Mouse (Mus musculus): ENCODE results near the gene Cstad. TPM values are rescaled to one million over a fixed set of nuclear protein-coding genes. Genes with fewer than 3 reads are reported as not detected.
A peak's percentile ranks its signal among the peaks of the same experiment; 100 is the strongest.

The Cstad gene
- polyA plus RNA-seq, 1 experiment from 2014 or later: not detected

DNA sequence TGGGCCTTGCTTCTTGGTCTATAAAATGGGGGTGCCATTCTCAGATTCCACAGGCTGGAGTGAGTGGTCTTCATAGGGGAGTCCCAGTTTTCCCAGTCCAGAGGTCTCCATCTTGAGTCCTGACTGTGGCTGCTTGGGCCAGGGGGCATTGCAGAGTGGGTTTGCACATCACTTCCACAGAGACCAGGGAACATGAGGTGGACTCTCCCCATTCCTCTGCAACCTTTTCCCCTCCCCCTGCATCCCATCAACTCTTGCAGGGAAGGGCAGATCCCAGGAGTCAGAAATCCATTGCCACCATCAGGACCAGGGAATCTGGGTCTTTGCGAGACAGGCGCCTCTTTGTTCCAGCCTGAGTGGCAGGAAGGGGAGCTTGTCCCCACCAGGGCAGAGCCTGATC is 21.0 kb downstream of the Cstad start:
- H3K27me3 ChIP-seq (ENCODE audit: control insufficient read depth, insufficient read depth, low read depth, low read length): no peaks in the 10 kb centered on the region
- H3K27ac ChIP-seq (ENCODE audit: low read length): no peak overlapping the region
- H3K9ac ChIP-seq (ENCODE audit: low read depth, low read length): no peak overlapping the region
- H3K4me3 ChIP-seq (ENCODE audit: low read depth, low read length): no peak overlapping the region
- H3K4me1 ChIP-seq (ENCODE audit: control insufficient read depth, low read depth, low read length): peaks cover 7% of the 10 kb centered on the region; the same call in 1 of the 2 replicates
- ATAC-seq (ENCODE audit: low read depth): no peak
- H3K4me2 ChIP-seq (ENCODE audit: low read depth, low read length): no peak overlapping the region
- H3K36me3 ChIP-seq (ENCODE audit: control insufficient read depth, insufficient read depth): no peaks in the 10 kb centered on the region
- no peaks in the 10 kb centered on the region for H3K9me3 ChIP-seq (replicated peaks; ENCODE audit: control insufficient read depth, low read length)
- WGBS (ENCODE audit: insufficient replicate concordance): 80% methylated on average over 2 of the region's 2 CpGs

DNA sequence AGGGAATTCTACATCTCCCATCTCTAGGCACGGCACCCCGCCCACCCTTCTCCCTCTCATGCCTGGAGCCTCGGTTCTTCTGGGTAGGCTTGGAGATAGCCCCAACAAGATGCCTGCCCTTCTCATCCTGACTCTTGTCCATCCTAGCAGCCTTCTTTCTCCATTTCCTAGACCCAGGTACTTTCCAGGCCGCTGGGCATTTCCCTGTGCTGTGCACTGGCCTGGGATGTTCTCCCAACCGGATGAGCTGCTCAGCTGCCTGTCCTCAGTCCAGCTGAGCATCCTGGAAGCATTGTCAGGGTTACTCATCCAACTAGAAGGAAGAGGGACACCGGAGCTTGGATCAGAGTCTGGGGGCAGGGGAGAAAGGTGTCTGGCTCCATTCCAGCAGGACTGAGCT is 21.6 kb downstream of the Cstad start:
- 58% methylated on average over 6 of the region's 6 CpGs for WGBS (ENCODE audit: insufficient replicate concordance)
- H3K9me3 ChIP-seq (replicated peaks; ENCODE audit: control insufficient read depth, low read length): no peaks in the 10 kb centered on the region
- no peaks in the 10 kb centered on the region for H3K27me3 ChIP-seq (ENCODE audit: control insufficient read depth, insufficient read depth, low read depth, low read length)
- H3K4me3 ChIP-seq (ENCODE audit: low read depth, low read length): no peak overlapping the region
- H3K36me3 ChIP-seq (ENCODE audit: control insufficient read depth, insufficient read depth): no peaks in the 10 kb centered on the region
- H3K4me1 ChIP-seq (ENCODE audit: control insufficient read depth, low read depth, low read length): peaks cover 7% of the 10 kb centered on the region; the same call in 1 of the 2 replicates
- H3K27ac ChIP-seq (ENCODE audit: low read length): no peak overlapping the region
- ATAC-seq (ENCODE audit: low read depth): no peak
- H3K4me2 ChIP-seq (ENCODE audit: low read depth, low read length): no peak overlapping the region
- H3K9ac ChIP-seq (ENCODE audit: low read depth, low read length): no peak overlapping the region

DNA sequence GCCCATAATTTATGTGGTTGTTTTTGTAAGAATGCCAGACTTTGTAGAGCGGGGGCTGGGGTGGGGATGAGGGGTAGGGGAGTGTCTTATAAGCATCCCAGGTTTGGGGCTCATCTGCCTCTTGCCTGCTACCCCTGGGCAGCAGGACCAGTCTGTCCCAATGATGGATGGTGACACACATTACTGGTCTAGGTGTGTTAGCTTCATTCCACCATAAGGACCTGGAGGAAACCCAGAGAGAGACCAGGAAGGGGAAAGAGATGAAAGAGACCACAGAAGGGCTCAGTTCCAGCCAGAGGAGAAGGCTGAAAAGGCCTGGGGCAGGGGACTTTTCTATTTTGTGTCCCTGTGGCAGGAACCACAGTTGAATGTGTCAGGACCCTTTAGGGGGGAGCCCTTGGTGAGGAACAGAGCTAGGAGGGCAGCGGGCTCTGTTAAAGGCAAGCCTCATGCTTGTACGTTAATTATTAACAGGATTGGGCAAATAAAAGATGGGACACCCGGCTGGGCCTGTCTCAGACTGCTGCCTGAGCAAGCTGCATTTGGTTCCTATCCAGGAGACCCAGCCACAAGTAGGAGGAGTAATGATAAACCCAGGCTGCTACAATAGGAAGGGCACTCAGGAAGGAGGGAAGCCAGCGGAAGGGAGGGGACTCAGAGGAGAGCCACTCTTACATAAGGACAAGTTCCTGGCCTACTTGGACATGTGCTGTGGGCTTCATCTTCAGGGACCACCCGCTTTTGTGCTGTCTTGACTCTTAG is 23.8 kb downstream of the Cstad start:
- no peak overlapping the region for H3K4me2 ChIP-seq (ENCODE audit: low read depth, low read length)
- H3K4me3 ChIP-seq (ENCODE audit: low read depth, low read length): no peak overlapping the region
- no peaks in the 10 kb centered on the region for H3K9me3 ChIP-seq (replicated peaks; ENCODE audit: control insufficient read depth, low read length)
- H3K27ac ChIP-seq (ENCODE audit: low read length): 0 out of 2 replicates have a peak overlapping the region, but pooled peaks have one; percentile 23
- no peaks in the 10 kb centered on the region for H3K27me3 ChIP-seq (ENCODE audit: control insufficient read depth, insufficient read depth, low read depth, low read length)
- H3K9ac ChIP-seq (ENCODE audit: low read depth, low read length): no peak overlapping the region
- peak; percentile 74 for ATAC-seq (ENCODE audit: low read depth)
- H3K4me1 ChIP-seq (ENCODE audit: control insufficient read depth, low read depth, low read length): peaks cover 7% of the 10 kb centered on the region; the same call in 1 of the 2 replicates
- no peaks in the 10 kb centered on the region for H3K36me3 ChIP-seq (ENCODE audit: control insufficient read depth, insufficient read depth)
- WGBS (ENCODE audit: insufficient replicate concordance): 42% methylated on average over 6 of the region's 6 CpGs

DNA sequence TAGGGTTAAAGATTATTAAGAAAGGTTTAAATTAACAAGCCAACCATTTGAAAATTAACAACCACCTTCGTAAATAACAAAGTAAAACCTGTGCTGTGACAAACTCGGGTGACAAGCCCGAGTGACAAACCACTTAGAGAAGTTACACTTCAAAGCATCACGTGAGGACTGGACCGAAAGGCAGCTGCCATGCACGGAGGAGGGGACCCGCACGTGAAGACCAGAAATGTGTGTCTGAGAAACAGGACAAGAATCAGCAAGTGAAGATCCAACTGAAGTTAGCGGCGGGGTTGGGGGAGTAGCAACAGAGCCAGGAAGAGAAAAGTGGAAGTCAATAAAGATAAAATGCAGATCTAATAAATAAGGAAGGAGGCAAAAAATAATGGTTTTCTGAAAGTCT is 29.0 kb downstream of the Cstad start:
- no peak overlapping the region for H3K4me3 ChIP-seq (ENCODE audit: low read depth, low read length)
- no peaks in the 10 kb centered on the region for H3K4me1 ChIP-seq (ENCODE audit: control insufficient read depth, low read depth, low read length)
- H3K9ac ChIP-seq (ENCODE audit: low read depth, low read length): no peak overlapping the region
- H3K4me2 ChIP-seq (ENCODE audit: low read depth, low read length): no peak overlapping the region
- no peaks in the 10 kb centered on the region for H3K27me3 ChIP-seq (ENCODE audit: control insufficient read depth, insufficient read depth, low read depth, low read length)
- H3K27ac ChIP-seq (ENCODE audit: low read length): no peak overlapping the region
- 13% methylated on average over 10 of the region's 10 CpGs for WGBS (ENCODE audit: insufficient replicate concordance)
- no peaks in the 10 kb centered on the region for H3K36me3 ChIP-seq (ENCODE audit: control insufficient read depth, insufficient read depth)
- no peaks in the 10 kb centered on the region for H3K9me3 ChIP-seq (replicated peaks; ENCODE audit: control insufficient read depth, low read length)
- ATAC-seq (ENCODE audit: low read depth): no peak

DNA sequence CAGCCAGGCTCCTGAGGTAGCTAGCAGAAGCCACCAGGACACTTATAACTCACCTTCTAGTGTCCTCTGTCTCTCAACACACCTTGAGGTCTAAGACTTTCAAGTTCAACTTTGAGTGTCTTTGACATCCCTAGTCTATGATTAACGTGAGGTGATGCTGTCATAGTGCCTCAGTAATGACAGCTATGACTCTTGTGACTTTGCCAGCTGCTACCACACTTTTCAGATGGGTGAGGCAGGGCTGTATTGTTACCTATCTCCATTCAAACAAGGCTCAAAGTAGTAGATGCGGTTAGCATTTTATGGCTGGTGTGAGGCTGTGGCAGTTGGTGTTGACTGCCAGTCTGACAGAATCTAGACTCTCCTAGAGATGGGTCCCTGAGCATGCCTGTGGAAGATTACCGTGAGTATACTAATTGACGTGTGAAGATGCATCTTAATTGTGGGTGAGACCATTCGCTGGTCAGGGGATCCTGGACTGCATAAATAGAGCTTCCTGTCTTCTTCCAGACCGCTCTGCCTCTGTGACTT is 30.5 kb downstream of the Cstad start:
- H3K27ac ChIP-seq (ENCODE audit: low read length): no peak overlapping the region
- 58% methylated on average over 6 of the region's 6 CpGs for WGBS (ENCODE audit: insufficient replicate concordance)
- ATAC-seq (ENCODE audit: low read depth): no peak

DNA sequence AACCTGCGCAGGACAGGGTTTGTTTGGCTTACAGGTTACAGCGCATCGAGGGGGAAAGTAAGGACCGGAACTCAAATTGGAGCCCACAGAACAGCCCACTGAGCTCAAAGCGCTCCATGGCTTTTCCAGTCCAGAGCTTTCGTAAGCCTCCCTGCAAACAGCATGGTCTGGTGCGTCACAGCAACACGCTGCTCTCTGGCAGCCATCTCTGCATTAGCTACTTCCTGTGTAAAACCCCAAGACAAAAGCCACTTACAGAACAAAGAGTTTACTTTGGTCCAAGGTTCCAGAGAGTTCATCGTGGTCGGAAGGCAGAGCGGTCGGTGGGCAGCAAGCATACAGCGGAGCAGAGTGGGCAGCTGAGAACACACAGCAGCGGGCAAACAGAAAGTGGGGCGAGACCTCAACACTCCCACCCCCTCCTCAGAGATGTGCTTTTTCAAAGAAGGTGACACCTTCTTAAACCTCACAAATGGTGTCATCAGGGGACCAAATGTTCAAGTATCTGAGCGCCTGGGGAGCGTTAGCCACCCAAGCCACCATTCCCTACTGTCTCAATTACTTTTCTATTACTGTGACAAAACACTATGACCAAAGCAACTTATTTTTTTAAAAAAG is 31.3 kb downstream of the Cstad start:
- H3K4me1 ChIP-seq (ENCODE audit: control insufficient read depth, low read depth, low read length): no peaks in the 10 kb centered on the region
- H3K9me3 ChIP-seq (replicated peaks; ENCODE audit: control insufficient read depth, low read length): no peaks in the 10 kb centered on the region
- 54% methylated on average over 17 of the region's 17 CpGs for WGBS (ENCODE audit: insufficient replicate concordance)
- H3K4me3 ChIP-seq (ENCODE audit: low read depth, low read length): no peak overlapping the region
- H3K9ac ChIP-seq (ENCODE audit: low read depth, low read length): no peak overlapping the region
- no peaks in the 10 kb centered on the region for H3K36me3 ChIP-seq (ENCODE audit: control insufficient read depth, insufficient read depth)
- ATAC-seq (ENCODE audit: low read depth): no peak
- no peaks in the 10 kb centered on the region for H3K27me3 ChIP-seq (ENCODE audit: control insufficient read depth, insufficient read depth, low read depth, low read length)
- H3K27ac ChIP-seq (ENCODE audit: low read length): no peak overlapping the region
- no peak overlapping the region; the same call in 1 of the 2 replicates for H3K4me2 ChIP-seq (ENCODE audit: low read depth, low read length)

More for the DNA sequence above, 30.5 kb downstream of the Cstad start:
- no peak overlapping the region for H3K9ac ChIP-seq (ENCODE audit: low read depth, low read length)
- H3K4me2 ChIP-seq (ENCODE audit: low read depth, low read length): no peak overlapping the region
- no peak overlapping the region for H3K4me3 ChIP-seq (ENCODE audit: low read depth, low read length)
- H3K27me3 ChIP-seq (ENCODE audit: control insufficient read depth, insufficient read depth, low read depth, low read length): no peaks in the 10 kb centered on the region
- H3K9me3 ChIP-seq (replicated peaks; ENCODE audit: control insufficient read depth, low read length): no peaks in the 10 kb centered on the region
- no peaks in the 10 kb centered on the region for H3K4me1 ChIP-seq (ENCODE audit: control insufficient read depth, low read depth, low read length)
- no peaks in the 10 kb centered on the region for H3K36me3 ChIP-seq (ENCODE audit: control insufficient read depth, insufficient read depth)

DNA sequence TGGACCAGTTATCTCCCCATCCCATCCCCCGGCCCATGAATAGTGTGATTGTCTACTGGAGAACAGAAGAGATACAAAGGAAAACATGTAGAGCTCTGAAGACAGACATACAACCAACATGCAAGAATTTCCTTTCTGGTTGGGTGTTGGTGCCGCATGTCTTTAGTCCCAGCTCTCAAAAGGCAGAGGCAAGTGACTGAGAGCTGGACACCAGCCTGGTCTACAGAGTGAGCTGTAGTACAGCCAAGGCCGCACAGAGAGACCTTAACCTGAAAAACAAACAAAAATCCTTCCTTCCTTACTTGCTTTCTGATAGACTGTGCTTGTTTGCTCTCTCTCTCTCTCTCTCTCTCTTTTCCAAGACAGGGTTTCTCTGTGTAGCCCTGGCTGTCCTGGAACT is 32.5 kb downstream of the Cstad start:
- 75% methylated on average over 3 of the region's 3 CpGs for WGBS (ENCODE audit: insufficient replicate concordance)
- H3K4me2 ChIP-seq (ENCODE audit: low read depth, low read length): no peak overlapping the region
- H3K9me3 ChIP-seq (replicated peaks; ENCODE audit: control insufficient read depth, low read length): no peaks in the 10 kb centered on the region
- H3K4me3 ChIP-seq (ENCODE audit: low read depth, low read length): no peak overlapping the region
- no peak overlapping the region for H3K27ac ChIP-seq (ENCODE audit: low read length)
- no peaks in the 10 kb centered on the region for H3K4me1 ChIP-seq (ENCODE audit: control insufficient read depth, low read depth, low read length)
- ATAC-seq (ENCODE audit: low read depth): no peak
- H3K36me3 ChIP-seq (ENCODE audit: control insufficient read depth, insufficient read depth): no peaks in the 10 kb centered on the region
- H3K27me3 ChIP-seq (ENCODE audit: control insufficient read depth, insufficient read depth, low read depth, low read length): no peaks in the 10 kb centered on the region
- H3K9ac ChIP-seq (ENCODE audit: low read depth, low read length): no peak overlapping the region

DNA sequence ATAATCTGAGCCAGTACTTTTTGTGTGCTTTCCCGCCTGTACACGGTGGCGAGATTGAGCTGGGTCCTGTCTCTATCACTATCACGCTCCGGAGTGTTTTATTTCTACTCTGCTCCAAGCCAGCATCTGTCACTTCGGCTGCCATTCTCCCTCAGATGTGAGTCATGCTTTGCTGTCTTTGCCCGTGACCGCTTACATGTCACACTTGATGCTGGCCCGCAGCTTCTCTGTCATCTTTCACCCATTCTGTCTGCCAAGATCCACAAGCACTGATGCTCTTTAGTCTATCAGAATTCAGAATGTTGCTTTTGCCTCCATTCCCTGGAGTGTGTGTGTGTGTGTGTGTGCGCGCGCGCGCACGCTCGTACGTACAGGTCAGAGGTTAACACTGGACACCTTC is 33.5 kb downstream of the Cstad start:
- no peak overlapping the region for H3K9ac ChIP-seq (ENCODE audit: low read depth, low read length)
- no peak overlapping the region for H3K4me3 ChIP-seq (ENCODE audit: low read depth, low read length)
- 86% methylated on average over 17 of the region's 17 CpGs for WGBS (ENCODE audit: insufficient replicate concordance)
- H3K9me3 ChIP-seq (replicated peaks; ENCODE audit: control insufficient read depth, low read length): no peaks in the 10 kb centered on the region
- no peaks in the 10 kb centered on the region for H3K27me3 ChIP-seq (ENCODE audit: control insufficient read depth, insufficient read depth, low read depth, low read length)
- H3K36me3 ChIP-seq (ENCODE audit: control insufficient read depth, insufficient read depth): no peaks in the 10 kb centered on the region
- H3K4me1 ChIP-seq (ENCODE audit: control insufficient read depth, low read depth, low read length): no peaks in the 10 kb centered on the region
- no peak overlapping the region for H3K4me2 ChIP-seq (ENCODE audit: low read depth, low read length)
- ATAC-seq (ENCODE audit: low read depth): no peak
- no peak overlapping the region for H3K27ac ChIP-seq (ENCODE audit: low read length)

Measured in liver, embryonic 16.5 days (tissue).